Mouse (Mus musculus) embryonic facial prominence, embryonic 10.5 days (tissue): ENCODE measurements around the gene Tmem132b. TPM values are rescaled to one million over a fixed set of nuclear protein-coding genes. Genes with fewer than 3 reads are reported as not detected.
A peak's percentile ranks its signal among the peaks of the same experiment; 100 is the strongest.

Source experiments
- DNase-seq: peaks from one replicate; pipeline ENCODE4 v3.0.0-alpha.2; 2017; ENCODE audit warnings: low spot score
- H3K27ac ChIP-seq: fragments of 300-500 bp; sonication (generic); replicated peaks from 2 replicates; pipeline ENCODE4 v1.5.1; 2016; ENCODE audit warnings: mild to moderate bottlenecking
- H3K27me3 ChIP-seq: fragments of 300-500 bp; sonication (generic); replicated peaks from 2 replicates; pipeline ENCODE4 v1.6.1; 2016; ENCODE audit warnings: low read depth, mild to moderate bottlenecking; ENCODE audit not compliant: poor library complexity, severe bottlenecking
- H3K36me3 ChIP-seq: fragments of 300-500 bp; sonication (generic); replicated peaks from 2 replicates; pipeline ENCODE4 v1.6.1; 2016; ENCODE audit warnings: mild to moderate bottlenecking, moderate library complexity
- H3K4me1 ChIP-seq: fragments of 300-500 bp; sonication (generic); 2 replicates; pipeline ENCODE4 v1.6.1; 2016
- H3K4me3 ChIP-seq: fragments of 300-500 bp; sonication (generic); 2 replicates; pipeline ENCODE4 v1.5.1; 2016; ENCODE audit warnings: mild to moderate bottlenecking, moderate library complexity
- H3K9me3 ChIP-seq: fragments of 300-500 bp; sonication (generic); 2 replicates; pipeline ENCODE4 v1.6.1; 2016; ENCODE audit warnings: mild to moderate bottlenecking
- WGBS: fragments of 180-500 bp; shearing (Covaris S2); methylation state at CpG from one replicate; pipeline ENCODE4 v1.1.7; 2016; 5-methylcytosine and 5-hydroxymethylcytosine counted together
- polyA plus RNA-seq: library from polyadenylated mRNA; unstranded; fragments of >200 nt; fragmentation: Nextera tagmentation; extraction: Ambion mirVana; gene quantifications from 2 replicates; pipeline ENCODE4 v1.2.1, GENCODE M21; 2016

Tmem132b gene
- polyA plus RNA-seq, 1 experiment from 2014 or later, result 0.34 TPM

GRCm38 (mm10) chr5:125549750-125550489 lies 18.3 kb downstream of the Tmem132b start:
- Histone ChIP-seq H3K27me3 (peaks cover 52% of the 10 kb centered on the region), H3K9me3 (0 out of 2 replicates have a peak, but pooled peaks cover 3% of the 10 kb centered on the region), H3K36me3 (no peaks in the 10 kb centered on the region), H3K4me3 (0 out of 2 replicates have a peak overlapping the region, but pooled peaks have one; percentile 23), H3K27ac (no peak overlapping the region), H3K4me1 (peaks cover 23% of the 10 kb centered on the region)
- WGBS, result 13% methylated on average over 11 of the region's 11 CpGs
- no peak for DNase-seq

GRCm38 (mm10) chr5:125555732-125556131 lies 24.2 kb downstream of the Tmem132b start:
- H3K4me1 ChIP-seq, result no peaks in the 10 kb centered on the region
- no peaks in the 10 kb centered on the region for H3K36me3 ChIP-seq
- no peak overlapping the region for H3K27ac ChIP-seq
- no peak overlapping the region for H3K4me3 ChIP-seq
- H3K9me3 ChIP-seq, result no peaks in the 10 kb centered on the region; the same call in 1 of the 2 replicates
- no peaks in the 10 kb centered on the region for H3K27me3 ChIP-seq
- DNase-seq, result no peak
- WGBS, result 83% methylated on average over 5 of the region's 5 CpGs

- Histone ChIP-seq H3K36me3 (no peaks in the 10 kb centered on the region), H3K27me3 (no peaks in the 10 kb centered on the region), H3K9me3 (peaks cover 10% of the 10 kb centered on the region), H3K4me1 (no peaks in the 10 kb centered on the region), H3K27ac (no peak overlapping the region), H3K4me3 (no peak overlapping the region)
- 70% methylated on average over 6 of the region's 6 CpGs for WGBS
- DNase-seq, result no peak
Measured at GRCm38 (mm10) chr5:125563492-125563891, 31.9 kb downstream of the Tmem132b start.

GRCm38 (mm10) chr5:125565725-125566124 lies 34.2 kb downstream of the Tmem132b start:
- WGBS, result 85% methylated on average over 11 of the region's 11 CpGs
- no peaks in the 10 kb centered on the region for H3K27me3 ChIP-seq
- no peaks in the 10 kb centered on the region for H3K36me3 ChIP-seq
- peaks cover 10% of the 10 kb centered on the region for H3K9me3 ChIP-seq
- DNase-seq, result no peak
- H3K4me1 ChIP-seq, result no peaks in the 10 kb centered on the region
- H3K27ac ChIP-seq, result no peak overlapping the region
- no peak overlapping the region for H3K4me3 ChIP-seq

- H3K4me3 ChIP-seq, result no peak overlapping the region
- 0 out of 2 replicates have a peak, but pooled peaks cover 4% of the 10 kb centered on the region for H3K9me3 ChIP-seq
- H3K36me3 ChIP-seq, result no peaks in the 10 kb centered on the region
- H3K4me1 ChIP-seq, result no peaks in the 10 kb centered on the region
- no peaks in the 10 kb centered on the region for H3K27me3 ChIP-seq
- DNase-seq, result no peak
- no peak overlapping the region for H3K27ac ChIP-seq
Measured at GRCm38 (mm10) chr5:125568457-125568856, 36.9 kb downstream of the Tmem132b start.

GRCm38 (mm10) chr5:125572011-125572410 lies 40.4 kb downstream of the Tmem132b start:
- no peaks in the 10 kb centered on the region for H3K36me3 ChIP-seq
- DNase-seq, result no peak
- no peak overlapping the region for H3K4me3 ChIP-seq
- H3K9me3 ChIP-seq, result 0 out of 2 replicates have a peak, but pooled peaks cover 4% of the 10 kb centered on the region
- no peak overlapping the region for H3K27ac ChIP-seq
- H3K4me1 ChIP-seq, result peaks cover 22% of the 10 kb centered on the region
- no peaks in the 10 kb centered on the region for H3K27me3 ChIP-seq
- WGBS, result 86% methylated on average over 5 of the region's 5 CpGs

- H3K27me3 ChIP-seq, result no peaks in the 10 kb centered on the region
- H3K4me3 ChIP-seq, result no peak overlapping the region
- no peak overlapping the region for H3K27ac ChIP-seq
- H3K9me3 ChIP-seq, result 0 out of 2 replicates have a peak, but pooled peaks cover 4% of the 10 kb centered on the region
- no peak for DNase-seq
- 4% methylated on average over 8 of the region's 8 CpGs for WGBS
- H3K4me1 ChIP-seq, result peaks cover 22% of the 10 kb centered on the region
- no peaks in the 10 kb centered on the region for H3K36me3 ChIP-seq
Measured at GRCm38 (mm10) chr5:125574886-125575285, 43.3 kb downstream of the Tmem132b start.

GRCm38 (mm10) chr5:125575866-125576265 lies 44.3 kb downstream of the Tmem132b start:
- WGBS, result 71% methylated on average over 2 of the region's 2 CpGs
- H3K4me3 ChIP-seq, result no peak overlapping the region
- no peak for DNase-seq
- H3K4me1 ChIP-seq, result peaks cover 22% of the 10 kb centered on the region
- H3K27ac ChIP-seq, result no peak overlapping the region
- 0 out of 2 replicates have a peak, but pooled peaks cover 4% of the 10 kb centered on the region for H3K9me3 ChIP-seq
- H3K27me3 ChIP-seq, result no peaks in the 10 kb centered on the region
- H3K36me3 ChIP-seq, result no peaks in the 10 kb centered on the region

GRCm38 (mm10) chr5:125578661-125579060 lies 47.1 kb downstream of the Tmem132b start:
- Histone ChIP-seq H3K36me3 (no peaks in the 10 kb centered on the region), H3K27me3 (no peaks in the 10 kb centered on the region), H3K4me3 (no peak overlapping the region), H3K4me1 (peaks cover 22% of the 10 kb centered on the region), H3K9me3 (no peaks in the 10 kb centered on the region), H3K27ac (no peak overlapping the region)
- no peak for DNase-seq
- 85% methylated on average over 13 of the region's 13 CpGs for WGBS

GRCm38 (mm10) chr5:125579153-125579552 lies 47.6 kb downstream of the Tmem132b start:
- Histone ChIP-seq H3K36me3 (no peaks in the 10 kb centered on the region), H3K4me3 (no peak overlapping the region), H3K27ac (no peak overlapping the region), H3K4me1 (peaks cover 22% of the 10 kb centered on the region), H3K27me3 (no peaks in the 10 kb centered on the region), H3K9me3 (no peaks in the 10 kb centered on the region)
- DNase-seq, result no peak
- 57% methylated on average over 4 of the region's 4 CpGs for WGBS

GRCm38 (mm10) chr5:125583298-125583697 lies 51.7 kb downstream of the Tmem132b start:
- no peaks in the 10 kb centered on the region for H3K27me3 ChIP-seq
- no peak for DNase-seq
- WGBS, result 82% methylated on average over 2 of the region's 2 CpGs

GRCm38 (mm10) chr5:125583836-125584235 lies 52.3 kb downstream of the Tmem132b start:
- no peak for DNase-seq
- H3K36me3 ChIP-seq, result no peaks in the 10 kb centered on the region
- WGBS, result 82% methylated on average over 8 of the region's 8 CpGs

More at GRCm38 (mm10) chr5:125583298-125583697, 51.7 kb downstream of the Tmem132b start:
- 0 out of 2 replicates have a peak, but pooled peaks cover 2% of the 10 kb centered on the region for H3K4me1 ChIP-seq
- no peaks in the 10 kb centered on the region for H3K36me3 ChIP-seq
- no peaks in the 10 kb centered on the region for H3K9me3 ChIP-seq
- H3K4me3 ChIP-seq, result no peak overlapping the region
- H3K27ac ChIP-seq, result no peak overlapping the region

GRCm38 (mm10) chr5:125585211-125585610 lies 53.6 kb downstream of the Tmem132b start:
- DNase-seq, result no peak
- Histone ChIP-seq H3K36me3 (no peaks in the 10 kb centered on the region), H3K4me3 (no peak overlapping the region), H3K9me3 (no peaks in the 10 kb centered on the region), H3K4me1 (peaks cover 15% of the 10 kb centered on the region), H3K27me3 (peaks cover 6% of the 10 kb centered on the region; the same call in 1 of the 2 replicates), H3K27ac (no peak overlapping the region)
- WGBS, result 86% methylated on average over 5 of the region's 5 CpGs

More at GRCm38 (mm10) chr5:125583836-125584235, 52.3 kb downstream of the Tmem132b start:
- H3K4me3 ChIP-seq, result no peak overlapping the region
- peaks cover 6% of the 10 kb centered on the region; the same call in 1 of the 2 replicates for H3K4me1 ChIP-seq
- no peak overlapping the region for H3K27ac ChIP-seq
- H3K27me3 ChIP-seq, result no peaks in the 10 kb centered on the region
- no peaks in the 10 kb centered on the region for H3K9me3 ChIP-seq
